1 mouse cellular context compared by ENCODE assay signal in genomic region chr1:157110287-157110835, GRCm38 (mm10).
A peak's percentile ranks its signal among the peaks of the same experiment; 100 is the strongest.
TF ChIP-seq lines count a peak whose summit lies in the region.

No protein-coding gene starts in this region.

TF ChIP-seq in CH12.LX, 34 proteins besides CTCF, POLR2A, EP300 and RAD21 (continued from another document):
- TF ChIP-seq MEF2A (IDR thresholded peaks at IDR 0.05; ENCODE audit: borderline replicate concordance, low read depth, low read length): peak; percentile 95
- TF ChIP-seq JUN (IDR thresholded peaks at IDR 0.05; ENCODE audit: insufficient read depth, low read depth, low read length): no peak
- 0 out of 2 replicates have a peak, but pooled peaks have one; percentile 20 for TF ChIP-seq CHD2 (IDR thresholded peaks at IDR 0.05; ENCODE audit: low read length)
TF ChIP-seq in CH12.LX: peak in this region for 3.
